ENCODE assay signal across 17 mouse cellular contexts in the genomic region with DNA sequence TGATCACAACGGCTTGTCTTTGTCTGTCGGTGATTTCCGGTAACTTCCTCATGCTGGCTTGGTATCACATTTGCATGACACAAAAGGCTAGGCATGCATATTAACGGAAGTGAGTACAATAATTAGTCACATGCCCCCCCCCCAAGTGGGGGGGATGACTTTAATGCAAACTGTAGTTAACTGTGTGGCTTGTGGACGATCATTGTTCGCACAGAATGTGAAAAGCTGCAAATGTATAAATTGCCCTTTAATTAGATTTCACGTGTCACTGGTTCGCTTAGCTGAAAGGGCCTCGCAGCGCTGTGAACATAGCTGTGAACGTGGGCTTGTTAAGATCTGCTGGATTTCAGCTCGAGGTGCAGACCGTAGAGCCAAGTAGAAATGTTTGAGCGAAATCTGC.
A peak's percentile ranks its signal among the peaks of the same experiment; 100 is the strongest.
DNase-seq lines count a peak whose midpoint lies in the region; ATAC-seq and TF ChIP-seq lines count a peak whose summit lies in the region.
"Had no signal": no experiment of that assay in that cellular context is flagged by ENCODE, and none has a peak within 500 bp of the region (broad histone marks: within the 10 kb centered on the region; RNA-seq: fewer than 3 reads in every experiment).

No protein-coding gene starts in this region.

- 0 out of 2 replicates have a peak overlapping the region, but pooled peaks have one; percentile 31 for H3K27ac ChIP-seq in forebrain, embryonic 11.5 days (ENCODE audit: low read depth, low read length)
- no peak overlapping the region for H3K27ac ChIP-seq in hindbrain, postnatal 0 days
- H3K27ac ChIP-seq in heart, adult 2 months, result no peak overlapping the region
- H3K27ac ChIP-seq: intestine, embryonic 15.5 days; limb, embryonic 15.5 days; lung, embryonic 15.5 days had no signal

- H3K27me3 ChIP-seq in forebrain, embryonic 11.5 days (ENCODE audit: control insufficient read depth, insufficient read depth, low read length), result peaks cover 20% of the 10 kb centered on the region
- 0 out of 2 replicates have a peak, but pooled peaks cover 12% of the 10 kb centered on the region for H3K27me3 ChIP-seq in hindbrain, postnatal 0 days (ENCODE audit: insufficient read depth, low read length)
- H3K27me3 ChIP-seq in heart, adult 2 months (ENCODE audit: control insufficient read depth, insufficient read depth, low read length), result peaks cover 6% of the 10 kb centered on the region

- no peak for TF ChIP-seq CTCF in hindbrain, postnatal 0 days (IDR thresholded peaks at IDR 0.05; ENCODE audit: low read depth)
- TF ChIP-seq CTCF in heart, adult 2 months (IDR thresholded peaks at IDR 0.05), result no peak

- DNase-seq in spleen, postnatal 36 days (ENCODE audit: low spot score in 2 of 2), result peak; percentile 18 to 33
- no peak for DNase-seq in spleen, postnatal 10 days (ENCODE audit: low spot score in 2 of 2)
- DNase-seq in forebrain, embryonic 11.5 days (ENCODE audit: low spot score), result no peak
- peak; percentile 72 for DNase-seq in hindbrain, postnatal 0 days (ENCODE audit: low spot score)
- no peak for DNase-seq in heart, adult 2 months
- DNase-seq in heart, adult 18-20 months, result no peak
- no peak for DNase-seq in yolk sac, embryonic 10.5 days (ENCODE audit: low spot score)
- DNase-seq: adrenal gland, postnatal 36 days; cerebellum, adult 11 months; kidney, postnatal 10 days; layer of hippocampus, postnatal 36 days; right cerebral cortex, postnatal 25 days; thymus, postnatal 25 days had no signal

- no peak overlapping the region for H3K4me3 ChIP-seq in forebrain, embryonic 11.5 days (ENCODE audit: low read depth, low read length)
- no peak overlapping the region for H3K4me3 ChIP-seq in hindbrain, postnatal 0 days (ENCODE audit: low read length)
- no peak overlapping the region for H3K4me3 ChIP-seq in heart, adult 2 months
- H3K4me3 ChIP-seq: intestine, embryonic 15.5 days; limb, embryonic 15.5 days; lung, embryonic 15.5 days; megakaryocyte, embryonic 14.5 days had no signal

- H3K9me3 ChIP-seq in forebrain, embryonic 11.5 days (ENCODE audit: control insufficient read depth, low read length), result peaks cover under 1% of the 10 kb centered on the region; the same call in 1 of the 2 replicates
- no peaks in the 10 kb centered on the region for H3K9me3 ChIP-seq in hindbrain, postnatal 0 days (ENCODE audit: low read length)
- H3K9me3 ChIP-seq: intestine, embryonic 15.5 days; limb, embryonic 15.5 days; lung, embryonic 15.5 days had no signal

- ATAC-seq in forebrain, embryonic 11.5 days (replicated peaks; ENCODE audit: low FRiP score), result no peak
- ATAC-seq in hindbrain, postnatal 0 days, result no peak
- ATAC-seq: intestine, embryonic 15.5 days had no signal

- no peaks in the 10 kb centered on the region for H3K79me2 ChIP-seq in heart, adult 2 months (replicated peaks; ENCODE audit: control insufficient read depth, insufficient read depth, low read length)

- no peak for TF ChIP-seq EP300 in heart, adult 2 months (IDR thresholded peaks at IDR 0.05; ENCODE audit: insufficient read depth, low read depth, low read length)

- H3K36me3 ChIP-seq in forebrain, embryonic 11.5 days (ENCODE audit: control insufficient read depth, insufficient read depth, low read length), result no peaks in the 10 kb centered on the region
- no peaks in the 10 kb centered on the region for H3K36me3 ChIP-seq in hindbrain, postnatal 0 days (ENCODE audit: insufficient read depth, low read length)
- no peaks in the 10 kb centered on the region for H3K36me3 ChIP-seq in heart, adult 2 months (ENCODE audit: control insufficient read depth, insufficient read depth, low read length)
- H3K36me3 ChIP-seq: intestine, embryonic 15.5 days; limb, embryonic 15.5 days; lung, embryonic 15.5 days had no signal

- intact Hi-C loops in heart, adult 2 months (cut with DNase I), result no loop called here

- 0 out of 2 replicates have a peak overlapping the region, but pooled peaks have one; percentile 3 for H3K4me2 ChIP-seq in forebrain, embryonic 11.5 days (ENCODE audit: low read depth, low read length, severe bottlenecking)
- no peak overlapping the region for H3K4me2 ChIP-seq in hindbrain, postnatal 0 days (ENCODE audit: low read depth, low read length)
- H3K4me2 ChIP-seq: intestine, embryonic 15.5 days; limb, embryonic 15.5 days; lung, embryonic 15.5 days had no signal

- no peak for TF ChIP-seq POLR2A in heart, adult 2 months (IDR thresholded peaks at IDR 0.05; ENCODE audit: insufficient read depth, low read depth, low read length)

- H3K9ac ChIP-seq in forebrain, embryonic 11.5 days (ENCODE audit: low read length), result no peak overlapping the region
- H3K9ac ChIP-seq in hindbrain, postnatal 0 days (replicated peaks; ENCODE audit: low read length), result no peak overlapping the region
- H3K9ac ChIP-seq in heart, adult 2 months (ENCODE audit: low read depth, low read length), result no peak overlapping the region
- H3K9ac ChIP-seq: intestine, embryonic 15.5 days; limb, embryonic 15.5 days; lung, embryonic 15.5 days had no signal

- peaks cover 32% of the 10 kb centered on the region for H3K4me1 ChIP-seq in forebrain, embryonic 11.5 days (replicated peaks; ENCODE audit: control insufficient read depth, insufficient read depth, low read length)
- H3K4me1 ChIP-seq in hindbrain, postnatal 0 days (ENCODE audit: insufficient read depth, low read length), result peaks cover 6% of the 10 kb centered on the region
- peaks cover 2% of the 10 kb centered on the region for H3K4me1 ChIP-seq in heart, adult 2 months (ENCODE audit: control insufficient read depth, insufficient read depth, low read length)
- H3K4me1 ChIP-seq: megakaryocyte, embryonic 14.5 days had no signal

- WGBS in forebrain, embryonic 11.5 days, result 20% methylated on average over 14 of the region's 14 CpGs
- WGBS in hindbrain, postnatal 0 days, result 28% methylated on average over 14 of the region's 14 CpGs
- WGBS in heart, adult 2 months, result 80% methylated on average over 14 of the region's 14 CpGs

Comparison
In these comparisons a context has a peak if more than half of its experiments do, and no peak if none do; other contexts are left out.
1. DNase-seq: peak in spleen, postnatal 36 days (2 of 2) and hindbrain, postnatal 0 days (single experiment); none in spleen, postnatal 10 days (0 of 2), forebrain, embryonic 11.5 days (single experiment), heart, adult 2 months (0 of 2), heart, adult 18-20 months (0 of 2) and yolk sac, embryonic 10.5 days (single experiment).